Mouse (Mus musculus) G1E (cell line): ENCODE results near the gene B3gnt8.

Experiments used
- CTCF ChIP-seq: IDR thresholded peaks from 2 replicates; pipeline ENCODE4 v1.5.1; 2012; ENCODE audit warnings: low read depth, low read length, inconsistent platforms, mixed read lengths
- GATA1 ChIP-seq: IDR thresholded peaks from 2 replicates; pipeline ENCODE4 v1.6.1; 2012; ENCODE audit warnings: borderline replicate concordance, low read length, inconsistent platforms, mixed read lengths
- POLR2AphosphoS5 ChIP-seq: IDR thresholded peaks from 2 replicates; pipeline ENCODE4 v1.6.1; 2012; ENCODE audit warnings: low read depth, low read length, inconsistent platforms; ENCODE audit not compliant: insufficient replicate concordance

GRCm38 (mm10) chr7:25584651-25585050 lies 41.8 kb upstream of the B3gnt8 start:
- no peak for TF ChIP-seq CTCF
- TF ChIP-seq GATA1 = no peak
- TF ChIP-seq POLR2AphosphoS5 = no peak
